Mouse (Mus musculus): ENCODE results near the gene Amd1.

DNA sequence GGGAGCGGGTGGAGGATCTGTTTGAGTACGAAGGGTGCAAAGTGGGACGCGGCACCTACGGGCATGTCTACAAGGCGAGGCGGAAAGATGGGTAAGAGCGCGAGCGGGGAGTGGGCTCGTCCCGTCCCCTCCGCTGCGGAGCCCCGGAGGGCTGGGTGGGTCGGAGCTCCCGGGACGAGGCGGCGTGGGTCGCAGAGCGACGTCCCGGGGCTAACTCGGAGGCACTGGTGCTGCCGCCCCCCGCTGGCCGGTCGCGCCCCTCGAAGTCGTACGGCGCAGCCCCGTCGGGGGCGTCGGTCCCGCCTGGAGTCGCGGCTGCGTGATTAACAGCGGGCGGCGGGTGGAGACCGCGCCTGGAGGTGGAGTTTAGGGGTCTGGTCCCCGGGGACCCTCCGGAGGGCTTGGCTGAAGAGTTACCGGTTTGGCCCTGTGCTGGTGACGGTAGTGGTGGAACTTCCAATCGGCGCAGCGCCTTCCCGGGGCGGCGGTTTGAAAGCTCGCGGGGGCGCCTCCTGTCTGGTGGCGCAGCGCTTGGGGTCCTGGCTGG is 47.7 kb upstream of the Amd1 start:
- TF ChIP-seq CTCF (IDR thresholded peaks at IDR 0.05; ENCODE audit: borderline replicate concordance, extremely low read depth, insufficient read depth, insufficient read length) (no peak), POLR2A (IDR thresholded peaks at IDR 0.05; ENCODE audit: borderline replicate concordance, extremely low read depth, insufficient read depth, insufficient read length, poor library complexity, severe bottlenecking) (peak; percentile 43; the same call in 1 of the 2 replicates)

All from brain, embryonic 14.5 days (tissue).